Mouse (Mus musculus): ENCODE data around the gene Capn12.

Gene Capn12

GRCm38 (mm10) chr7:28921722-28922465 lies 40.7 kb downstream of the Capn12 start:
- no peak for DNase-seq

GRCm38 (mm10) chr7:28922606-28923005 lies 41.4 kb downstream of the Capn12 start:
- no peak for DNase-seq

GRCm38 (mm10) chr7:28923865-28924291 lies 42.7 kb downstream of the Capn12 start:
- DNase-seq, result peak; percentile 61

- DNase-seq, result no peak
Measured at GRCm38 (mm10) chr7:28924802-28925201, 43.6 kb downstream of the Capn12 start.

- peak; percentile 96 for DNase-seq
Measured at GRCm38 (mm10) chr7:28925317-28925716, 44.1 kb downstream of the Capn12 start.

- no peak for DNase-seq
Measured at GRCm38 (mm10) chr7:28926172-28926571, 45.0 kb downstream of the Capn12 start.

GRCm38 (mm10) chr7:28929381-28929780 lies 48.2 kb downstream of the Capn12 start:
- peak; percentile 92 for DNase-seq

GRCm38 (mm10) chr7:28930320-28931031 lies 49.3 kb downstream of the Capn12 start:
- DNase-seq, result peak; percentile 33

- DNase-seq, result peak; percentile 80
Measured at GRCm38 (mm10) chr7:28931032-28931694, 49.9 kb downstream of the Capn12 start.

- DNase-seq, result no peak
Measured at GRCm38 (mm10) chr7:28931695-28932039, 50.4 kb downstream of the Capn12 start.

- DNase-seq, result no peak
Measured at GRCm38 (mm10) chr7:28932421-28933041, 51.3 kb downstream of the Capn12 start.

GRCm38 (mm10) chr7:28933825-28934224 lies 52.6 kb downstream of the Capn12 start:
- DNase-seq, result no peak

GRCm38 (mm10) chr7:28936787-28937186 lies 55.6 kb downstream of the Capn12 start:
- no peak for DNase-seq

GRCm38 (mm10) chr7:28938654-28939053 lies 57.4 kb downstream of the Capn12 start:
- DNase-seq, result no peak

- DNase-seq, result peak; percentile 75
Measured at GRCm38 (mm10) chr7:28939418-28940183, 58.4 kb downstream of the Capn12 start.

- DNase-seq, result no peak
Measured at GRCm38 (mm10) chr7:28941129-28941528, 59.9 kb downstream of the Capn12 start.

- DNase-seq, result peak; percentile 73
Measured at GRCm38 (mm10) chr7:28941542-28941941, 60.3 kb downstream of the Capn12 start.
